Mouse (Mus musculus): ENCODE measurements at regions not wholly inside any gene's neighbourhood (a gene's known extent, or its start where the extent isn't known, plus 50 kb on each side); places are given as distances from the start of the nearest gene placed in this dataset.
A peak's percentile ranks its signal among the peaks of the same experiment; 100 is the strongest.

DNA sequence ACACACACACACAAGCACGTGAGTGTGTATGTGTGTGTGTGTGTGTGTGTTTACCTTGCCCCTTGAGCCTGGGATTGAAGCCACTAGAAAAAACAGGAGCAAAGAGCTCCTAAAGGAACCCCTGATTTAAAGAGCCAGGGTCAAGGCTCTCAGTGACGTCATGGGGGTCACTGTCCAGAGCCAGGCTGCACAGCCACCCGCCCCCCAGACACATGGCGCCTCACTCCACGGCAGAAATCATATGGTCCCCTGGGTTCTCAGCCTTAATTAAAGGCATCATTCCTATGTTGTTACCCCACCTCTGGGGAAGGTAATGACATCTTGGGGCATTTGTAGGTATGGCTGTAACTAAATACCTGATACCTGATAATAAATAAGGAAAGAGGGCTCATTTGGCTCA lies 224.9 kb upstream of the Irx5 start:
- peaks cover 16% of the 10 kb centered on the region for H3K4me1 ChIP-seq (ENCODE audit: control insufficient read depth, insufficient read depth, low read length)
- no peak for ATAC-seq
- WGBS = 58% methylated on average over 5 of the region's 5 CpGs
- no peak overlapping the region for H3K4me3 ChIP-seq (ENCODE audit: low read depth, low read length)
- H3K27ac ChIP-seq (ENCODE audit: low read depth, low read length) = no peak overlapping the region
- no peak for DNase-seq (ENCODE audit: low spot score)
- H3K4me2 ChIP-seq (ENCODE audit: low read length) = no peak overlapping the region
- H3K27me3 ChIP-seq (replicated peaks; ENCODE audit: control insufficient read depth, insufficient read depth, low read length) = peaks cover 31% of the 10 kb centered on the region
- H3K36me3 ChIP-seq (ENCODE audit: control insufficient read depth, insufficient read depth, low read length) = no peaks in the 10 kb centered on the region
- no peak overlapping the region for H3K9ac ChIP-seq (ENCODE audit: low read length)
- H3K9me3 ChIP-seq (replicated peaks; ENCODE audit: control insufficient read depth, low read length) = no peaks in the 10 kb centered on the region

DNA sequence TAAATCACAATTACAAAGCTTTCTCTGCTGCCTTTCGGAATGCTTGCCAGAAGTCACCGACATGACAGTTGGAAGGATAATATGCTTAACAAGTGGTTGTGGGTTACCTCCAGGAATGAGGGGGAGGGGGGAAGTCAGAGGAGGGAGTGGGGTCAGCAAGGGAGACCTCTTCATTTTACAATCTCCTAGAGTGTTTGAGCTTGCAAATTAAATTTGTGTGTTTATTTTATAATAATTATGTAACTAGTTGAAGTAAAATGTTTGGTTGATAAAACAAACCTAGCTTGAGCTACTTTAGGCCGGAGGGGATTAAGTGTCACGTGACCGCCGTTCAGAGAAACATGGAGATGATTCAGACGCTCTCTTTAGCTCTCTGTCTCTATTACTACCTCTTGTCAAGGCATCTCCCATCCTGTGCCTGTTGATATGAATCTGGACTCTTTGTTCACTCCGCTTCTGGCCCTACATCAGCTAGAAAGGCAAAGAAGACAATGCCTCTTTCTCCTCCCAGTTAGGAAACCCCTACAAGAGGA lies 227.3 kb upstream of the Irx5 start:
- Histone ChIP-seq H3K9me3 (replicated peaks; ENCODE audit: control insufficient read depth, low read length) (no peaks in the 10 kb centered on the region), H3K9ac (ENCODE audit: low read length) (no peak overlapping the region), H3K27me3 (replicated peaks; ENCODE audit: control insufficient read depth, insufficient read depth, low read length) (peaks cover 37% of the 10 kb centered on the region), H3K27ac (ENCODE audit: low read depth, low read length) (no peak overlapping the region), H3K4me2 (ENCODE audit: low read length) (no peak overlapping the region), H3K36me3 (ENCODE audit: control insufficient read depth, insufficient read depth, low read length) (no peaks in the 10 kb centered on the region), H3K4me1 (ENCODE audit: control insufficient read depth, insufficient read depth, low read length) (peaks cover 9% of the 10 kb centered on the region; the same call in 1 of the 2 replicates), H3K4me3 (ENCODE audit: low read depth, low read length) (no peak overlapping the region)
- DNase-seq (ENCODE audit: low spot score) = no peak
- 59% methylated on average over 8 of the region's 8 CpGs for WGBS
- ATAC-seq = no peak

DNA sequence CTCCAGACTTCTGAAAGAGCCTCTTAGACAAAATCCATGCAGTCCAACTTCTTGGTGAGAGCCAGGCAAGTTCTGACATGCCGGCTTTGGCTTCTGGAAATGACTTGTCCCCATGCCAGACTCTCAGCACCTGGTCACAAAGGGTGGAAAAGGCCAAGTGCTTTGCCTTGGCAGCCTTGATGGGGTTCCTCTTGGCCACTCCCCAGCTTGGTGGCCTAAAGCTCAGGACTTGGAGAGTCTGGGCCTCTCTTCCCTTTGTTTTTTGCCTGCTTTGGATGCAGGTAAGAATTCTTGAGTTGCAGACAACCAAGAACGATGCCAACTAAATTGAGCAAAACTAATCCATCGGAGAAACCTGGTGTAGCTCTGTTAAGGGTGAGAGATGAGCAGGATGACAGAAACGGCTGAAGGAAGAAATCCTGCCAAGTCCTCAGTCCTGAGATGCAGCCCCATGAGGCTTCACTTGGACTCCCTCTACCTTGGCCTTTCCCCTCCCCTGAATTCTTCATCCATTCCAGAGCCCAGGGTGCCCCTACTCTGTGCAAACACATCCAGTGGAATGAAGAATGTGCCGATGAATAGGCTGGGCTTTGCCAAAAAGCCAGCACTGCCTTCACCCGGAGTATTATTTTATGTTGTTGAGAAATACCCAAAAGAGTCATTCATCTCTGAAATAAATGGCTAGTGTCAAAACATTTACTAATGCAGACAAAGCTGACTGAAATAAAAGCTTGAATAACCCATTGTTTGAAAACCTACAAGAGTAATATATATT lies 228.0 kb upstream of the Irx5 start:
- Histone ChIP-seq H3K9ac (ENCODE audit: low read length) (no peak overlapping the region), H3K9me3 (replicated peaks; ENCODE audit: control insufficient read depth, low read length) (no peaks in the 10 kb centered on the region), H3K27me3 (replicated peaks; ENCODE audit: control insufficient read depth, insufficient read depth, low read length) (peaks cover 37% of the 10 kb centered on the region), H3K4me2 (ENCODE audit: low read length) (no peak overlapping the region), H3K4me3 (ENCODE audit: low read depth, low read length) (no peak overlapping the region), H3K4me1 (ENCODE audit: control insufficient read depth, insufficient read depth, low read length) (peaks cover 3% of the 10 kb centered on the region; the same call in 1 of the 2 replicates), H3K27ac (ENCODE audit: low read depth, low read length) (no peak overlapping the region), H3K36me3 (ENCODE audit: control insufficient read depth, insufficient read depth, low read length) (no peaks in the 10 kb centered on the region)
- DNase-seq (ENCODE audit: low spot score) (peak; percentile 20), ATAC-seq (no peak)
- 56% methylated on average over 6 of the region's 6 CpGs for WGBS

DNA sequence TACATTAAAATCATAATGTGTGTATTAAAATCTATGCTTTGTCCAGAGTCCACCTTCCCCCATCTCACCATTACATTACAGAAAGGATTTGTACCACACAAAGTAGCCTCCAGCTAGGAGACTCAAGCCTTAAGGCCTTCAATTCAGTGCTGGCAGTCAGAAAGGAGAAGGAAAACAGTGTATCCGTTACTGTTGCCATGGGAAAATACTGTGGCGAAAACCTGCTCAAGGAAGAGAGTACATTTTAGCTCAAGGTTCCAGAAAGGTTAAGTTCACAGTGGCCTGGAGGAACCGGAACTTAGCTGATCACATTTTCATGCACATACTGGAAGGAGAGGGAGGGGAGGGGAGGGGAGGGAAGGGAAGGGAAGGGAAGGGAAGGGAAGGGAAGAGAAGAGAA lies 231.8 kb upstream of the Irx5 start:
- WGBS = 76% methylated on average over 3 of the region's 3 CpGs
- Histone ChIP-seq H3K27me3 (replicated peaks; ENCODE audit: control insufficient read depth, insufficient read depth, low read length) (peaks cover 41% of the 10 kb centered on the region), H3K27ac (ENCODE audit: low read depth, low read length) (no peak overlapping the region), H3K4me1 (ENCODE audit: control insufficient read depth, insufficient read depth, low read length) (no peaks in the 10 kb centered on the region), H3K36me3 (ENCODE audit: control insufficient read depth, insufficient read depth, low read length) (no peaks in the 10 kb centered on the region), H3K9ac (ENCODE audit: low read length) (no peak overlapping the region), H3K4me2 (ENCODE audit: low read length) (no peak overlapping the region), H3K9me3 (replicated peaks; ENCODE audit: control insufficient read depth, low read length) (no peaks in the 10 kb centered on the region), H3K4me3 (ENCODE audit: low read depth, low read length) (no peak overlapping the region)
- ATAC-seq = no peak
- no peak for DNase-seq (ENCODE audit: low spot score)

DNA sequence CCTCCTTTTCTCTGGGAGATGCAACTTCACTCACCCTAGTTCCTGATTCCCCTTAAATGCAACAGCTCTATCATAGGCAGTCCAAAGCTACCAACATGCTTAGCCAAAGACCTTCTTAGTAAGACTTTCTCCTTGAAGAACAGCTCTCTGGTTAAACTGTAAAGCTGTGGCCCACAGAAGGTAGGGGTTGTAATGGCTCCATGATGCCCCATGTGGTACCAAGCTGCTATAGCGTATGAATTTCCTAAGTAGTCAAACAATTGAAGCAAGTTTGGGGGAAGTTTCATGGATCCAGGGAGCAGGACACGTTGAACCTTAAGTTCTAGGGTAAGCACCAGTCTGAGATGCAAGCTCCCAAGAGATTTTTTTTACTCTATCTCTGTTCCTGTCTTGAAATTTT lies 236.1 kb upstream of the Irx5 start:
- Histone ChIP-seq H3K27ac (ENCODE audit: low read depth, low read length) (no peak overlapping the region), H3K9ac (ENCODE audit: low read length) (no peak overlapping the region), H3K4me1 (ENCODE audit: control insufficient read depth, insufficient read depth, low read length) (no peaks in the 10 kb centered on the region), H3K9me3 (replicated peaks; ENCODE audit: control insufficient read depth, low read length) (no peaks in the 10 kb centered on the region), H3K36me3 (ENCODE audit: control insufficient read depth, insufficient read depth, low read length) (no peaks in the 10 kb centered on the region), H3K27me3 (replicated peaks; ENCODE audit: control insufficient read depth, insufficient read depth, low read length) (peaks cover 30% of the 10 kb centered on the region), H3K4me3 (ENCODE audit: low read depth, low read length) (no peak overlapping the region), H3K4me2 (ENCODE audit: low read length) (no peak overlapping the region)
- 47% methylated on average over 2 of the region's 2 CpGs for whole genome bisulfite sequencing
- DNase-seq (ENCODE audit: low spot score) (no peak), ATAC-seq (no peak)

DNA sequence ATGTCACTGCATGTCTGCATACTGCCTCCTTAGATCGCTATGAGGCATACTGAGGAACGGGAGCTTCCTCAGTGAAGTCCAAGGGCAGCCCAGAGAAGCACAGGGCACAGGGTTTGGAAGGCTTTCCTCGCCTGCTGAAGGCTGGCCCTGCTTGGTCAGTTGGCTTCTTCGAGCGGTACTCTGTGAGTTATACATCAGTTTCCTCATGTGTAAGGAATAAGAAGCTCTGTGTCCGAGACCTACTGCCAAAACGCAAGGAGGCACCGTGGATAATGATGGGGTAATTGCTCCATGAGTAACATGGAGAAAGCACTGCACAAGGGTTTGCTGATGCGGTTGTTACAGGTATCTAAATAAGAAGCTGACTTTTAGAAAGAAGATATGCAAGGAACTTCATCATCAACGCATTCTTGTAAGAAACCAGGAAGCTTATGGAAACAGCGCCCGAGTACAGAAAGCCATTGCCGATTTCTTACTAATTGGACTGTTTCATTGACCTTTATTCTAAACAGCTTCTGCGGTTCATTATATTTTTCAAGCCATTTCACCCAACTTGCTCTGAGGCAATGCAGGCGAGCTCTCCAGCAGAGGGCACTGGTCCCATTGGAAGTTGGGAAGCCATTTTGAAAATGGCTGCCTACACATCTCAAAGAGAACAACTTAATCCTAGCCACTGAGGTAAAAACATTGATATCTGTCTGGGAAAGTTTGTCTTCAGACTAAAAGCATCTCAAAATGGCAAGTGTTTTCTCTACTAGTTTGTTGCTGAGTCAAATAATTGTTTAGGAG lies 241.8 kb upstream of the Irx5 start:
- Histone ChIP-seq H3K4me3 (ENCODE audit: low read depth, low read length) (no peak overlapping the region), H3K4me2 (ENCODE audit: low read length) (no peak overlapping the region), H3K27me3 (replicated peaks; ENCODE audit: control insufficient read depth, insufficient read depth, low read length) (peaks cover 31% of the 10 kb centered on the region), H3K9ac (ENCODE audit: low read length) (no peak overlapping the region), H3K27ac (ENCODE audit: low read depth, low read length) (no peak overlapping the region), H3K36me3 (ENCODE audit: control insufficient read depth, insufficient read depth, low read length) (no peaks in the 10 kb centered on the region), H3K9me3 (replicated peaks; ENCODE audit: control insufficient read depth, low read length) (no peaks in the 10 kb centered on the region), H3K4me1 (ENCODE audit: control insufficient read depth, insufficient read depth, low read length) (peaks cover 14% of the 10 kb centered on the region)
- ATAC-seq (no peak), DNase-seq (ENCODE audit: low spot score) (no peak)
- 81% methylated on average over 15 of the region's 15 CpGs for WGBS

DNA sequence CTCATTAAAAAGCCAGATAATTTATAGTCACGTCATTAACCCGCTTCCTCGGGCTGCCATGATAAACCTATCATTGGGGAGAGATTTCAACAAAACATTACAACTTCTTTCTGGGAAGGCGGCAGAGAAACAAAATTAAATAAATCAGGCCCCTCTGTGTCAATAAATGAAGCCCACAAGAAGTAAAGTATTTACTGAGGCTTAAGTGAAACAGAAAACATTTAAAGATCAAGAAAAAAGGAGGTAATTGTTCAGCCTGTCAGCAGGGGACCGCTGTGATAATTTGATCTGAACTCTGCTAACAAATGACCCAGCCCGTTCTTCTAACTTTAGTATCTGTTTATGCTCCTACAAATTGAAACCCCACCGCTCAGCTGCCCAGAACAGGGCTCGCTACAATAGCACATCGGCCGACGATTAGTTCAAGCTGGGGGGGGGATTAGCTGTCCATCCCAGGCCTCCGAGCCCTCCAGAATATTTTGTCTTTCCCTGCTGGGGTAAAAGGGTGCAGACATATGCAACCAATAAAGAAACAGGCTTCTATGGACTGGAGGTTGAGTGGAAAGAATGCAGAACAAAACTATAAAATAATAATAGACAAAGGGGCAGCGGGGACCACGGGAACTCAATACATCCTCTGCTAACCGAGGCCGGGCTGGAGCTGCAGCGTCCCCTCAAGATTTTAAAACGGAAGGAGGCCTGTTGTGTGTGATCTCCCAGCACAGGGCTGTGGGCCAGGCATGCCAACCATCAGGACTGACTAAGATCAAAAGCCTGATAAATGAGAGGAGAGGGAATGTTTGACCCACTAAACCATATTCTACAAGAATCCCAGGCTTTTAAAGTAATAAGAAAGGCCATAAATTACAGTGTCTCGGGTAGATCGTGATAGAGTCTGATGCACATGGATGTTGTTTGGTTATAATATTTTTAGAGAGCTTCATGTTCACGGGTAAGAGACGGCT lies 242.8 kb upstream of the Irx5 start:
- Histone ChIP-seq H3K9ac (ENCODE audit: low read length) (no peak overlapping the region; the same call in 1 of the 2 replicates), H3K4me1 (ENCODE audit: control insufficient read depth, insufficient read depth, low read length) (peaks cover 14% of the 10 kb centered on the region), H3K4me3 (ENCODE audit: low read depth, low read length) (no peak overlapping the region), H3K27ac (ENCODE audit: low read depth, low read length) (no peak overlapping the region), H3K36me3 (ENCODE audit: control insufficient read depth, insufficient read depth, low read length) (no peaks in the 10 kb centered on the region), H3K4me2 (ENCODE audit: low read length) (peak overlapping the region; percentile 16; the same call in 1 of the 2 replicates), H3K27me3 (replicated peaks; ENCODE audit: control insufficient read depth, insufficient read depth, low read length) (peaks cover 22% of the 10 kb centered on the region), H3K9me3 (replicated peaks; ENCODE audit: control insufficient read depth, low read length) (no peaks in the 10 kb centered on the region)
- no peak for ATAC-seq
- 13% methylated on average over 22 of the region's 22 CpGs for WGBS
- DNase-seq (ENCODE audit: low spot score) = no peak

DNA sequence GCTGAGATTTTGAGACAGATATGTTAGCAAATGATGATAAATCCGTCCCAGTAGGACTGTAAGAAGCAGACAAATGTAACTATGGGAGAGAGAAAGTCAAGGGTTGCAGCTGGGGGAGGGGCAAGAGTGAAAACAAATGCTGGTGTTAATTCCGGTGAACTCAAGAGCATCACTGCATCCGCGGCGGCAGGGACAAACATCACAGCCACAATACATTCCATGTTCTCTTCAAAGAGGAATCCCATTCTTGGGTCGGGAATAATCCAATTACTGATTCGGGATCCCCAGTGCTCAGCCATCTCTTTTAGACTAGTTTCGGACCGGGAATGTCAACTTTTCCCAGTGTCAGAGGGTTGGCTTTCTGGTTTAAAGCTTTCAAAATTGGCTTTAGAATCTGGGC lies 243.5 kb upstream of the Irx5 start:
- Histone ChIP-seq H3K4me3 (ENCODE audit: low read depth, low read length) (no peak overlapping the region), H3K36me3 (ENCODE audit: control insufficient read depth, insufficient read depth, low read length) (no peaks in the 10 kb centered on the region), H3K27ac (ENCODE audit: low read depth, low read length) (no peak overlapping the region), H3K4me1 (ENCODE audit: control insufficient read depth, insufficient read depth, low read length) (peaks cover 14% of the 10 kb centered on the region), H3K4me2 (ENCODE audit: low read length) (no peak overlapping the region), H3K9ac (ENCODE audit: low read length) (no peak overlapping the region), H3K9me3 (replicated peaks; ENCODE audit: control insufficient read depth, low read length) (no peaks in the 10 kb centered on the region), H3K27me3 (replicated peaks; ENCODE audit: control insufficient read depth, insufficient read depth, low read length) (peaks cover 20% of the 10 kb centered on the region)
- ATAC-seq (no peak), DNase-seq (ENCODE audit: low spot score) (no peak)
- 3% methylated on average over 9 of the region's 9 CpGs for WGBS

All from forebrain, embryonic 14.5 days (tissue).